Comparison of ENCODE assay signal across 26 mouse cellular contexts in genomic region chr4:132864856-132865255, GRCm38 (mm10). TPM values are rescaled to one million over a fixed set of nuclear protein-coding genes. Genes with fewer than 3 reads are reported as not detected.
DNase-seq lines count a peak whose midpoint lies in the region; ATAC-seq and TF ChIP-seq lines count a peak whose summit lies in the region.
"Had no signal": no experiment of that assay in that cellular context is flagged by ENCODE, and none has a peak within 500 bp of the region (broad histone marks: within the 10 kb centered on the region; RNA-seq: fewer than 3 reads in every experiment).

No protein-coding gene starts in this region.

- no peaks in the 10 kb centered on the region for H3K27me3 ChIP-seq in C2C12 (ENCODE audit: control insufficient read depth, insufficient read depth, insufficient read length)
- no peaks in the 10 kb centered on the region for H3K27me3 ChIP-seq in kidney, embryonic 15.5 days
- H3K27me3 ChIP-seq: embryonic facial prominence, embryonic 13.5 days; embryonic facial prominence, embryonic 15.5 days; forebrain, embryonic 12.5 days; Patski had no signal

- DNase-seq in 3134 (ENCODE audit: extremely low read depth, insufficient read length, low spot score), result peak; percentile 11
- DNase-seq in 3T3-L1 (ENCODE audit: low read depth, low spot score), result peak; percentile 59
- no peak for DNase-seq in left cerebral cortex, adult 9 months (ENCODE audit: low spot score in 2 of 2)
- no peak for DNase-seq in left cerebral cortex, adult 11 months (ENCODE audit: low spot score)
- DNase-seq: adrenal gland, adult 2 months; adrenal gland, postnatal 10 days; adrenal gland, postnatal 25 days; B cell, adult 2 months; cerebellum, adult 11 months; cerebellum, adult 18-20 months; cerebellum, adult 8-10 months; cerebellum, adult 9-11 months; cerebellum, postnatal 14 days; cerebellum, postnatal 36 days; embryo, embryonic 11 days had no signal

- no peak overlapping the region for H3K4me3 ChIP-seq in C2C12 (ENCODE audit: insufficient read depth, poor library complexity, severe bottlenecking)
- H3K4me3 ChIP-seq in kidney, embryonic 15.5 days (replicated peaks), result no peak overlapping the region
- H3K4me3 ChIP-seq: embryonic facial prominence, embryonic 13.5 days; embryonic facial prominence, embryonic 15.5 days; erythroblast, embryonic 14.5 days; forebrain, embryonic 10.5 days; forebrain, embryonic 12.5 days had no signal

- TF ChIP-seq CTCF in C2C12 (IDR thresholded peaks at IDR 0.05; ENCODE audit: control insufficient read depth, insufficient read depth, insufficient read length), result no peak

- no peaks in the 10 kb centered on the region for H3K79me3 ChIP-seq in C2C12 (ENCODE audit: low read depth)

- 85% methylated on average over 2 of the region's 2 CpGs for WGBS in kidney, embryonic 15.5 days

- peak overlapping the region; percentile 18 for H3ac ChIP-seq in C2C12 (ENCODE audit: control insufficient read depth, insufficient read length, low read depth)

- H3K36me3 ChIP-seq in C2C12 (ENCODE audit: control insufficient read depth, insufficient read depth), result peaks cover 71% of the 10 kb centered on the region
- peaks cover 89% of the 10 kb centered on the region for H3K36me3 ChIP-seq in kidney, embryonic 15.5 days

- no peaks in the 10 kb centered on the region for H3K79me2 ChIP-seq in C2C12 (ENCODE audit: control insufficient read depth, insufficient read depth)

- no peaks in the 10 kb centered on the region for H3K9me3 ChIP-seq in kidney, embryonic 15.5 days (replicated peaks)
- H3K9me3 ChIP-seq: embryonic facial prominence, embryonic 13.5 days; embryonic facial prominence, embryonic 15.5 days; forebrain, embryonic 10.5 days; forebrain, embryonic 12.5 days had no signal

- no peak for ATAC-seq in kidney, embryonic 15.5 days (replicated peaks; ENCODE audit: low FRiP score)
- ATAC-seq: activated CD4-positive, CD25-positive, alpha-beta regulatory T cell, adult 4 months; forebrain, embryonic 14.5 days; forebrain, embryonic 16.5 days; Patski had no signal

- H3K9ac ChIP-seq in kidney, embryonic 15.5 days, result no peak overlapping the region
- H3K9ac ChIP-seq: embryonic facial prominence, embryonic 13.5 days; embryonic facial prominence, embryonic 15.5 days; forebrain, embryonic 12.5 days had no signal

- H3K4me2 ChIP-seq in kidney, embryonic 15.5 days, result no peak overlapping the region
- H3K4me2 ChIP-seq: embryonic facial prominence, embryonic 13.5 days; embryonic facial prominence, embryonic 15.5 days; forebrain, embryonic 12.5 days had no signal

- no peak overlapping the region for H3K27ac ChIP-seq in kidney, embryonic 15.5 days
- H3K27ac ChIP-seq: embryonic facial prominence, embryonic 13.5 days; embryonic facial prominence, embryonic 15.5 days; forebrain, embryonic 10.5 days; forebrain, embryonic 12.5 days had no signal

- H3K4me1 ChIP-seq in kidney, embryonic 15.5 days, result no peaks in the 10 kb centered on the region
- H3K4me1 ChIP-seq: embryonic facial prominence, embryonic 13.5 days; embryonic facial prominence, embryonic 15.5 days; forebrain, embryonic 10.5 days; forebrain, embryonic 12.5 days had no signal

TF ChIP-seq in C2C12, 6 proteins besides CTCF, POLR2A, EP300 and RAD21:
- no peak for TF ChIP-seq MAX (IDR thresholded peaks at IDR 0.05)

RNA-seq across cellular contexts. Expression of gene Stx12, which starts 19.5 kb away (rescaled TPM):
- 19.2 TPM for polyA plus RNA-seq in C2C12 (2012; fragmentation: generic; extraction: Trizol)
- polyA plus RNA-seq in kidney, embryonic 15.5 days (2015; fragmentation: Nextera tagmentation; extraction: Ambion mirVana), result 55.9 and 57.7 TPM in 2 replicates

RNA-seq across cellular contexts. Expression of gene Ppp1r8, which starts 21.9 kb away (rescaled TPM):
- polyA plus RNA-seq in C2C12 (2012; fragmentation: generic; extraction: Trizol), result 81.7 TPM
- polyA plus RNA-seq in kidney, embryonic 15.5 days (2015; fragmentation: Nextera tagmentation; extraction: Ambion mirVana), result 62.6 and 66.5 TPM in 2 replicates

RNA-seq across cellular contexts. Expression of gene Fam76a, which starts 57.5 kb away (rescaled TPM):
- polyA plus RNA-seq in C2C12 (2012; fragmentation: generic; extraction: Trizol), result 15.5 TPM
- 35.1 and 35.8 TPM in 2 replicates for polyA plus RNA-seq in kidney, embryonic 15.5 days (2015; fragmentation: Nextera tagmentation; extraction: Ambion mirVana)

Comparison
In these comparisons a context has a peak if more than half of its experiments do, and no peak if none do; other contexts are left out.
1. DNase-seq: peak in 3134 (single experiment) and 3T3-L1 (single experiment); none in left cerebral cortex, adult 9 months (0 of 2) and left cerebral cortex, adult 11 months (single experiment).